30 mouse cellular contexts compared by ENCODE assay signal in the genomic region with DNA sequence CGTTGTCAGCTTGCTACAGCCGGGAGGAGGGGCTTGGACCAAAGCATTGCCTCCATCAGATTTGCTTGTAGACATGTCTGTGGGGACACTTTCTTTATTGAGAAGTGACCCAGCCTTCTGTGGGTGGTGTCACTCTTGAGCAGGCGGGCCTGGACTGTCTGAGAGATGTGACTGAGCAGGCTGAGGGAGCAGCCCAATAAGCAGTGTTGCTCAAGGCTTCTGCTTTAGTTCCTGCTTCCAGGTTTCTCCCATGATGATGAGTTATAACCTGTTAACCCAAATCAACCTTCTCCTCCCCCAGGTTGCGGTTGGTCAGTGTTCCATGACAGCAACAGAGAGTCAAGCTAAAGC. TPM values are rescaled to one million over a fixed set of nuclear protein-coding genes. Genes with fewer than 3 reads are reported as not detected.
DNase-seq lines count a peak whose midpoint lies in the region; ATAC-seq and TF ChIP-seq lines count a peak whose summit lies in the region.
"Had no signal": no experiment of that assay in that cellular context is flagged by ENCODE, and none has a peak within 500 bp of the region (broad histone marks: within the 10 kb centered on the region; RNA-seq: fewer than 3 reads in every experiment).

No protein-coding gene starts in this region.

- WGBS in kidney, embryonic 14.5 days: 44% methylated on average over 4 of the region's 4 CpGs
- 75% methylated on average over 4 of the region's 4 CpGs for WGBS in lung, embryonic 16.5 days
- 79% methylated on average over 4 of the region's 4 CpGs for WGBS in lung, adult 2 months

- ATAC-seq in kidney, embryonic 14.5 days (ENCODE audit: low FRiP score, low TSS enrichment): peak; percentile 89
- ATAC-seq in lung, embryonic 16.5 days (ENCODE audit: low read depth): peak; percentile 38; the same call in 1 of the 2 replicates
- ATAC-seq: forebrain, embryonic 16.5 days; hindbrain, postnatal 0 days; intestine, postnatal 0 days; Patski had no signal

- peak; percentile 17 for DNase-seq in adrenal gland, postnatal 10 days
- DNase-seq in adrenal gland, adult 18-20 months (ENCODE audit: low spot score in 2 of 2): no peak
- DNase-seq in kidney, adult 18-20 months: no peak
- no peak for DNase-seq in lung, adult 2 months
- DNase-seq in adipocyte (ENCODE audit: low spot score): peak; percentile 16
- no peak for DNase-seq in embryo, embryonic 10 days (ENCODE audit: low spot score)
- DNase-seq: cerebellum, adult 18-20 months; kidney, postnatal 36 days; thymus, adult 18-20 months; thymus, postnatal 25 days had no signal

- no peaks in the 10 kb centered on the region for H3K9me3 ChIP-seq in kidney, embryonic 14.5 days (ENCODE audit: control insufficient read depth, low read length)
- no peaks in the 10 kb centered on the region for H3K9me3 ChIP-seq in lung, embryonic 16.5 days (ENCODE audit: control insufficient read depth, low read length)
- H3K9me3 ChIP-seq: hindbrain, embryonic 12.5 days; limb, embryonic 12.5 days; liver, embryonic 15.5 days; megakaryocyte, embryonic 14.5 days; midbrain, embryonic 12.5 days; neural tube, embryonic 12.5 days had no signal

- H3K27me3 ChIP-seq in kidney, embryonic 14.5 days (ENCODE audit: control insufficient read depth, insufficient read depth, low read length): no peaks in the 10 kb centered on the region
- no peaks in the 10 kb centered on the region for H3K27me3 ChIP-seq in lung, embryonic 16.5 days (ENCODE audit: control insufficient read depth, insufficient read depth, low read depth, low read length)
- H3K27me3 ChIP-seq: hindbrain, embryonic 12.5 days; neural tube, embryonic 12.5 days; Patski had no signal

- H3K4me3 ChIP-seq in kidney, embryonic 14.5 days (ENCODE audit: low read length): no peak overlapping the region
- H3K4me3 ChIP-seq in lung, embryonic 16.5 days (ENCODE audit: low read length): no peak overlapping the region
- H3K4me3 ChIP-seq in lung, adult 2 months (replicated peaks; ENCODE audit: extremely low read depth, low read depth, low read length): no peak overlapping the region
- H3K4me3 ChIP-seq: erythroblast, embryonic 14.5 days; hindbrain, embryonic 12.5 days; layer of hippocampus, adult 2 months; left cerebral cortex, adult 2 months; limb, embryonic 12.5 days; liver, embryonic 15.5 days; megakaryocyte, embryonic 14.5 days; midbrain, embryonic 12.5 days; myocyte; neural tube, embryonic 12.5 days had no signal

- 0 out of 2 replicates have a peak, but pooled peaks cover 3% of the 10 kb centered on the region for H3K4me1 ChIP-seq in kidney, embryonic 14.5 days (ENCODE audit: control insufficient read depth, insufficient read depth, low read length)
- H3K4me1 ChIP-seq in lung, embryonic 16.5 days (replicated peaks; ENCODE audit: control insufficient read depth, insufficient read depth, low read length): peaks cover 6% of the 10 kb centered on the region; the same call in 1 of the 2 replicates
- H3K4me1 ChIP-seq in lung, adult 2 months (ENCODE audit: control insufficient read depth, insufficient read depth, low read length): no peaks in the 10 kb centered on the region
- H3K4me1 ChIP-seq: hindbrain, embryonic 12.5 days; limb, embryonic 12.5 days; liver, embryonic 15.5 days; megakaryocyte, embryonic 14.5 days; midbrain, embryonic 12.5 days; neural tube, embryonic 12.5 days had no signal

- no peak for TF ChIP-seq POLR2A in lung, adult 2 months (IDR thresholded peaks at IDR 0.05; ENCODE audit: borderline replicate concordance, extremely low read depth, low read depth, low read length)

- no peak overlapping the region for H3K27ac ChIP-seq in kidney, embryonic 14.5 days (ENCODE audit: low read depth, low read length)
- no peak overlapping the region for H3K27ac ChIP-seq in lung, embryonic 16.5 days (ENCODE audit: low read length)
- H3K27ac ChIP-seq: hindbrain, embryonic 12.5 days; hindbrain, postnatal 0 days; layer of hippocampus, adult 2 months; left cerebral cortex, adult 2 months; limb, embryonic 12.5 days; liver, embryonic 15.5 days; midbrain, embryonic 12.5 days; neural tube, embryonic 12.5 days had no signal

- H3K36me3 ChIP-seq in kidney, embryonic 14.5 days (ENCODE audit: control insufficient read depth, insufficient read depth, low read length): no peaks in the 10 kb centered on the region
- H3K36me3 ChIP-seq in lung, embryonic 16.5 days (ENCODE audit: control insufficient read depth, insufficient read depth, low read length): no peaks in the 10 kb centered on the region
- H3K36me3 ChIP-seq: hindbrain, embryonic 12.5 days; limb, embryonic 12.5 days; liver, embryonic 15.5 days; midbrain, embryonic 12.5 days; neural tube, embryonic 12.5 days had no signal

- H3K4me2 ChIP-seq in kidney, embryonic 14.5 days (replicated peaks; ENCODE audit: low read depth, low read length): no peak overlapping the region
- H3K4me2 ChIP-seq in lung, embryonic 16.5 days (ENCODE audit: low read depth, low read length): no peak overlapping the region
- H3K4me2 ChIP-seq: hindbrain, embryonic 12.5 days; limb, embryonic 12.5 days; liver, embryonic 15.5 days; midbrain, embryonic 12.5 days; neural tube, embryonic 12.5 days had no signal

- H3K9ac ChIP-seq in kidney, embryonic 14.5 days (ENCODE audit: low read depth, low read length): no peak overlapping the region
- H3K9ac ChIP-seq in lung, embryonic 16.5 days (ENCODE audit: low read length): no peak overlapping the region
- H3K9ac ChIP-seq: hindbrain, embryonic 12.5 days; limb, embryonic 12.5 days; liver, embryonic 15.5 days; midbrain, embryonic 12.5 days; neural tube, embryonic 12.5 days had no signal

- no peak for TF ChIP-seq CTCF in lung, adult 2 months (IDR thresholded peaks at IDR 0.05; ENCODE audit: insufficient read depth, low read length)

RNA-seq across cellular contexts. Expression of gene Vinac1, which starts 1.2 kb away (rescaled TPM):
- under 1 TPM; 0.06 to 0.18 TPM for total RNA-seq in adrenal gland, postnatal 10 days (2021)
- total RNA-seq in adrenal gland, adult 18-20 months (2021): under 1 TPM; 0.07 to 0.10 TPM
- polyA plus RNA-seq in kidney, embryonic 14.5 days (2014; fragmentation: Nextera tagmentation; extraction: Ambion mirVana): not detected in 2 replicates
- 0.23 and 0.25 TPM in 2 replicates for polyA plus RNA-seq in lung, embryonic 16.5 days (2015; fragmentation: Nextera tagmentation; extraction: Ambion mirVana)
- polyA plus RNA-seq in lung, adult 2 months (2012; rRNA removed): 0.07 and 0.09 TPM in 2 replicates
- total RNA-seq: common myeloid progenitor, adult 5-6 weeks; gastrocnemius, adult 8-10 months; heart, postnatal 36 days; MEL had no signal
- polyA plus RNA-seq: erythroblast, embryonic 14.5 days; intestine, postnatal 0 days; liver, embryonic 15.5 days had no signal

RNA-seq across cellular contexts. Expression of gene Ttl, which starts 18.9 kb away (rescaled TPM):
- 10 to 100 TPM in 1 of 2 experiments, 1 to 10 TPM in 1; 9.9 to 14.1 TPM for total RNA-seq in adrenal gland, postnatal 10 days (2021)
- 10 to 100 TPM; 10.1 to 13.4 TPM for total RNA-seq in adrenal gland, adult 18-20 months (2021)
- polyA plus RNA-seq in kidney, embryonic 14.5 days (2014; fragmentation: Nextera tagmentation; extraction: Ambion mirVana): 12.2 and 20.5 TPM in 2 replicates
- polyA plus RNA-seq in lung, embryonic 16.5 days (2015; fragmentation: Nextera tagmentation; extraction: Ambion mirVana): 11.8 and 12.2 TPM in 2 replicates
- polyA plus RNA-seq in lung, adult 2 months (2012; rRNA removed): 9.3 and 11.0 TPM in 2 replicates

RNA-seq across cellular contexts. Expression of gene Polr1b, which starts 54.0 kb away (rescaled TPM):
- total RNA-seq in adrenal gland, postnatal 10 days (2021): 10 to 100 TPM; 16.6 to 19.8 TPM
- 10 to 100 TPM; 18.3 to 19.0 TPM for total RNA-seq in adrenal gland, adult 18-20 months (2021)
- 12.8 and 31.1 TPM in 2 replicates for polyA plus RNA-seq in kidney, embryonic 14.5 days (2014; fragmentation: Nextera tagmentation; extraction: Ambion mirVana)
- polyA plus RNA-seq in lung, embryonic 16.5 days (2015; fragmentation: Nextera tagmentation; extraction: Ambion mirVana): 20.2 and 22.4 TPM in 2 replicates
- polyA plus RNA-seq in lung, adult 2 months (2012; rRNA removed): 12.3 and 14.9 TPM in 2 replicates

Comparison
In these comparisons a context has a peak if more than half of its experiments do, and no peak if none do; other contexts are left out.
1. DNase-seq: peak in adrenal gland, postnatal 10 days (single experiment) and adipocyte (single experiment); none in adrenal gland, adult 18-20 months (0 of 2), kidney, adult 18-20 months (single experiment), lung, adult 2 months (single experiment) and embryo, embryonic 10 days (single experiment).